Mouse (Mus musculus): ENCODE results near the gene Cckbr. TPM values are rescaled to one million over a fixed set of nuclear protein-coding genes. Genes with fewer than 3 reads are reported as not detected.
"Not testable (repeated sequence)": the region's sequence is repeated elsewhere in the genome, so short reads cannot be mapped to it uniquely, and the experiment has no call there.

Cckbr gene
- polyA plus RNA-seq, 1 experiment from 2014 or later = 5.5 TPM

GRCm38 (mm10) chr7:105445076-105445475, 19.5 kb downstream of the Cckbr start:
- ATAC-seq (ENCODE audit: low FRiP score, low read depth) = no peak

DNA sequence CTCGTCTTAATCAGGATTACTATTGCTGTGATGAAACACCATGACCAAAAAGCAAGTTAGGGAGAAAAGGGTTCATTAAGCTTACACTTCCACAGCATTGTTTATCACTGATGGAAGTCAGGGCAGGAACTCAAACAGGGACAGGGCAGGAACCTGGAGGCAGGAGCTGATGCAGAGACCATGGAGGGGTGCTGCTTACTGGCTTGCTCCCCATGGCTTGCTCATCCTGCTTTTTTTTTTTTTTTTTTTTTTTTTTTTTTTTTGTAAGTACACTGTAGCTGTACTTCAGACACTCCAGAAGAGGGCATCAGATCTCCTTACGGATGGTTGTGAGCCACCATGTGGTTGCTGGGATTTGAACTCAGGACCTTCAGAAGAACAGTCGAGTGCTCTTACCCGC, 27.8 kb downstream of the Cckbr start:
- H3K9ac ChIP-seq; H3K36me3 ChIP-seq; H3K9me3 ChIP-seq; H3K4me3 ChIP-seq; ATAC-seq (ENCODE audit: low FRiP score, low read depth); H3K27ac ChIP-seq (replicated peaks); H3K4me2 ChIP-seq; H3K4me1 ChIP-seq (replicated peaks); H3K27me3 ChIP-seq: not testable (repeated sequence)
- WGBS = 95% methylated on average over 4 of the region's 4 CpGs

More at GRCm38 (mm10) chr7:105445076-105445475, 19.5 kb downstream of the Cckbr start:
- Histone ChIP-seq H3K4me1 (replicated peaks) (no peaks in the 10 kb centered on the region), H3K9ac (no peak overlapping the region), H3K4me3 (no peak overlapping the region), H3K9me3 (no peaks in the 10 kb centered on the region), H3K36me3 (no peaks in the 10 kb centered on the region), H3K27me3 (no peaks in the 10 kb centered on the region), H3K27ac (replicated peaks) (no peak overlapping the region), H3K4me2 (no peak overlapping the region)
- WGBS = 75% methylated on average over 3 of the region's 3 CpGs

- Histone ChIP-seq H3K4me1 (replicated peaks) (no peaks in the 10 kb centered on the region), H3K4me3 (no peak overlapping the region), H3K27me3 (no peaks in the 10 kb centered on the region), H3K27ac (replicated peaks) (no peak overlapping the region), H3K9me3 (no peaks in the 10 kb centered on the region), H3K36me3 (no peaks in the 10 kb centered on the region), H3K9ac (no peak overlapping the region), H3K4me2 (no peak overlapping the region)
- no peak for ATAC-seq (ENCODE audit: low FRiP score, low read depth)
These were observed 33.0 kb downstream of the Cckbr start for GRCm38 (mm10) chr7:105458546-105458945.

GRCm38 (mm10) chr7:105465505-105465904, 40.0 kb downstream of the Cckbr start:
- not testable (repeated sequence) for ATAC-seq (ENCODE audit: low FRiP score, low read depth); H3K9me3 ChIP-seq; H3K4me1 ChIP-seq (replicated peaks); H3K36me3 ChIP-seq; H3K27me3 ChIP-seq; H3K9ac ChIP-seq; H3K4me3 ChIP-seq; H3K4me2 ChIP-seq; H3K27ac ChIP-seq (replicated peaks)
- WGBS = 90% methylated on average over 5 of the region's 5 CpGs

DNA sequence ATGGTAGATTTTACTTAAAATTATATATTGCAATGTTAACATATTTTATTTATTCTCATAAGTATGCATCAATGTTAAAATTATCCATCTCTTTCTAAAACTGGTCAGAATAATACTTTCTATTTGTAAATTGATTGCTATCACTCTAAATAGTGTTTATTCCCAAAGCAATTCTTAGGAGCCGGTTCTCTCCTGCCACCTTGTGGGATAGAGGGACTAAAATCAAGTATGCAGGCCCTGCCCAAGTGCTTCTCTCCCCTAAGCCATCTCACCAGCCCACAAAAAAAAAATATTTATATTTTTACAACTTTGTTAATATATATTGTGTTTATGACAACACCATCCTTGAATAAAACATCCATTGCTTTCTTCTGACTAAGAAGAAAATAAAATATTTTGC, 47.1 kb downstream of the Cckbr start:
- Histone ChIP-seq H3K4me1 (replicated peaks) (no peaks in the 10 kb centered on the region), H3K4me2 (no peak overlapping the region), H3K9ac (no peak overlapping the region), H3K27ac (replicated peaks) (no peak overlapping the region), H3K9me3 (no peaks in the 10 kb centered on the region), H3K4me3 (no peak overlapping the region), H3K36me3 (no peaks in the 10 kb centered on the region), H3K27me3 (no peaks in the 10 kb centered on the region)
- no peak for ATAC-seq (ENCODE audit: low FRiP score, low read depth)
- 48% methylated on average over 1 of the region's 1 CpGs for WGBS

GRCm38 (mm10) chr7:105474771-105475315, 49.3 kb downstream of the Cckbr start:
- Histone ChIP-seq H3K4me2 (no peak overlapping the region), H3K27me3 (no peaks in the 10 kb centered on the region), H3K9me3 (no peaks in the 10 kb centered on the region), H3K36me3 (no peaks in the 10 kb centered on the region), H3K4me1 (replicated peaks) (no peaks in the 10 kb centered on the region), H3K27ac (replicated peaks) (no peak overlapping the region), H3K9ac (no peak overlapping the region), H3K4me3 (no peak overlapping the region)
- 81% methylated on average over 4 of the region's 4 CpGs for WGBS
- ATAC-seq (ENCODE audit: low FRiP score, low read depth) = no peak

DNA sequence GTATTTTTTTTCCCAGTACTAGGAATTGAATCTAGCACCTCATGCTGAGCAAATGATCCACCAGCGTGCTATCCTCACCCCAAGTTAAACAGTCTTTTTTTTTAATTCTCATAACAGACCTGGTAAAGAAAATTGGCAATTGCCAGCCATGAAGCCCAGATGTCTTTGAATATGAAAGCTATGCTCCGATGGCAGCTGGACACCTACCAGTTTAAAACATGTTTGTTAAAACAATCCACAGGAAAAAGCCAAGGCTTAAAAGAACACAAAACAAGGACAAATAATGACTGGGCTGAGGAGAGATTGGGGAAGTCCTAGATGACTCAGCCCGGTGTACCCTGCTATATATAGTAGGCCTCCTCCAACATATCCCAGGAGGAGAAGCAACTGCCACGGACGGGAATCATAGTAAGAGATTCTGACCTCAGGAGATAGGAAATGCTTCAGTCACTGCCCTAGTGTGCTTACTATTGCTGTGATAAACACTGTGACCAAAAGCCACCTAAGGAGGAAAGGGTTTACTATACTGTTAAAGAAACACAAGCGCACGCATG, 49.9 kb downstream of the Cckbr start:
- Histone ChIP-seq H3K4me1 (replicated peaks) (no peaks in the 10 kb centered on the region), H3K9me3 (no peaks in the 10 kb centered on the region), H3K27ac (replicated peaks) (no peak overlapping the region), H3K27me3 (no peaks in the 10 kb centered on the region), H3K4me2 (no peak overlapping the region), H3K36me3 (no peaks in the 10 kb centered on the region), H3K9ac (no peak overlapping the region), H3K4me3 (no peak overlapping the region)
- no peak for ATAC-seq (ENCODE audit: low FRiP score, low read depth)
- 79% methylated on average over 7 of the region's 7 CpGs for WGBS

- Histone ChIP-seq H3K4me2 (no peak overlapping the region), H3K9me3 (no peaks in the 10 kb centered on the region), H3K4me1 (replicated peaks) (peaks cover 12% of the 10 kb centered on the region), H3K9ac (no peak overlapping the region), H3K27ac (replicated peaks) (no peak overlapping the region), H3K4me3 (no peak overlapping the region), H3K36me3 (no peaks in the 10 kb centered on the region), H3K27me3 (no peaks in the 10 kb centered on the region)
- no peak for ATAC-seq (ENCODE audit: low FRiP score, low read depth)
- 80% methylated on average over 10 of the region's 10 CpGs for WGBS
These were observed 51.3 kb downstream of the Cckbr start for GRCm38 (mm10) chr7:105476683-105477432.

DNA sequence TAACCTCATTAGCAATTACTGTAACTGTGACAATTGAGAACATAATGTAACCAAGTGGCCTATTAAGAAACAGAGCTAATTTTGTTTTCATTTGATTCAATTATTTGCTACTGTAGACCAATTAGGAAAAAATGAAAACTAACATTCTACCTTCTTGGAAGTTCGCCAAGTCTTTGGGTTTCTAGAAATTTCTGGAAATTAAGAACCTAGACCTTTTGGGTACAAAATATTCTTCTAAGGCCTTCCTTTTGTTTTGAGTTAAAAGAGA, 51.8 kb downstream of the Cckbr start:
- H3K4me3 ChIP-seq = no peak overlapping the region
- H3K27ac ChIP-seq (replicated peaks) = no peak overlapping the region
- H3K9ac ChIP-seq = no peak overlapping the region
- H3K4me1 ChIP-seq (replicated peaks) = peaks cover 17% of the 10 kb centered on the region
- no peaks in the 10 kb centered on the region for H3K9me3 ChIP-seq
- 93% methylated on average over 1 of the region's 1 CpGs for WGBS
- H3K4me2 ChIP-seq = no peak overlapping the region
- no peaks in the 10 kb centered on the region for H3K36me3 ChIP-seq
- no peak for ATAC-seq (ENCODE audit: low FRiP score, low read depth)
- no peaks in the 10 kb centered on the region for H3K27me3 ChIP-seq

DNA sequence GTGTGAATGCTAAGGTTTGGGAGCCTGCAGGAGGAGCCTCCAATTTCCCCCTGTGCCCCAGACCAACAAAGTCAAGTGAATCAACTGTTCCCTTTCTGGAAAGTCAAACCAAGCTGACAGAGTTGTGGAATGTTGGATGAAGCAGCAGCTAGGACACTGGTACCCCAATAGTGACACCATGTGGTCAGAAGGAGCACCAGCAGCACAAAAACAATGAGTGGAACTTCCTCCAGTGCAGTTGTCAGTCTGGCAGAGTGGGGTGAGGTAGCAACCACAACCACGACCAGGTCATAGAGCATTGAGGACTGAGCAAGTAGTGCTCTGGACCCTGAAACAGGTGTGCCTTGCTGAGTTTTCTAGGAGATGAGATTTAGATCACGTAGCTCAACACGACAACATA, 52.3 kb downstream of the Cckbr start:
- H3K4me1 ChIP-seq (replicated peaks) = peaks cover 21% of the 10 kb centered on the region
- H3K9ac ChIP-seq = no peak overlapping the region
- no peaks in the 10 kb centered on the region for H3K36me3 ChIP-seq
- no peaks in the 10 kb centered on the region for H3K27me3 ChIP-seq
- 0 out of 2 replicates have a peak, but pooled peaks have one; percentile 21 for ATAC-seq (ENCODE audit: low FRiP score, low read depth)
- H3K27ac ChIP-seq (replicated peaks) = no peak overlapping the region
- no peak overlapping the region for H3K4me2 ChIP-seq
- 62% methylated on average over 3 of the region's 3 CpGs for WGBS
- H3K4me3 ChIP-seq = no peak overlapping the region
- H3K9me3 ChIP-seq = no peaks in the 10 kb centered on the region

GRCm38 (mm10) chr7:105478344-105478743, 52.8 kb downstream of the Cckbr start:
- ATAC-seq (ENCODE audit: low FRiP score, low read depth) = no peak
- no peaks in the 10 kb centered on the region for H3K27me3 ChIP-seq
- WGBS = 86% methylated on average over 8 of the region's 8 CpGs
- no peaks in the 10 kb centered on the region for H3K36me3 ChIP-seq
- H3K4me2 ChIP-seq = no peak overlapping the region
- H3K9ac ChIP-seq = no peak overlapping the region
- no peak overlapping the region for H3K27ac ChIP-seq (replicated peaks)
- no peak overlapping the region for H3K4me3 ChIP-seq
- peaks cover 21% of the 10 kb centered on the region for H3K4me1 ChIP-seq (replicated peaks)
- no peaks in the 10 kb centered on the region for H3K9me3 ChIP-seq

DNA sequence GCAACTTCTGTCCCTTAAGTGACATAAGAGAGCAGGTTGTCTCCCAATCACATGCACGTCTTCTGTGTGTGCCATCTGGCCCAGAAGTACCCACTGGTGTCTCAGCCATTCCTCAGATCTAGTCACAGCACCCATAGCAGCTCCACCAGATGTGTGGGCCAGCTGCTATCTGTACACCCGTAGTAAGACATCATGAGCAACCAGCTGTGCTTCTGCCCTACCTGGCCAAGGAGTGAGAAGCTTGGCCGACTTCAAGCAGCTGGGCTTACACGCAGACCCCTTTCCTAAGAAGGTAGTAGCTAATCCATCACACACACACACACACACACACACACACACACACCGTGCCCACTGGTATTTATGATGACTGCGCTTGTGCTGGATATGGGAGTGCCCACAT, 53.7 kb downstream of the Cckbr start:
- Histone ChIP-seq H3K36me3 (no peaks in the 10 kb centered on the region), H3K27me3 (no peaks in the 10 kb centered on the region), H3K9ac (no peak overlapping the region), H3K4me1 (replicated peaks) (peaks cover 21% of the 10 kb centered on the region), H3K9me3 (no peaks in the 10 kb centered on the region), H3K4me2 (no peak overlapping the region), H3K4me3 (no peak overlapping the region), H3K27ac (replicated peaks) (no peak overlapping the region)
- 83% methylated on average over 6 of the region's 6 CpGs for WGBS
- no peak for ATAC-seq (ENCODE audit: low FRiP score, low read depth)

DNA sequence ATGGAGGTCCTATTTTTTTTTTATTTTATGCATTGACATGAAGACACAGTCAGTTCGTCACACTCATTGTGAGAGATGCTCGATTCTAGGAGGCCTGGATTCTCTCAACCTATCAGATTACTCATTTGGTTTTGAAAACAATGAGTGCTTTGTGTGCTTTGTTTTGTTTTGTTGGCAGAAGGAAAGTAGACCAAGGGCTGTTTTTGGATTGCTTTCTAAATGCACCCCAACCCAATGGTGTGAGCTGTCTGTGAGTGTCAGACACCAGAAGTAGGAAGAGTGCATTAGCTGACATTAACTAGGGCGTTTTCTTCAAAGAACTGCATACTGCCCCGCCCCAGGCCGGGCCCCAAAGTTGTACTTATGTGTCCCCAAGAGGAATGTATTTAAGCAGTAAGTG, 54.5 kb downstream of the Cckbr start:
- H3K4me3 ChIP-seq = no peak overlapping the region
- H3K36me3 ChIP-seq = no peaks in the 10 kb centered on the region
- 44% methylated on average over 5 of the region's 5 CpGs for WGBS
- peak overlapping the region; percentile 86; the same call in 1 of the 2 replicates for H3K27ac ChIP-seq (replicated peaks)
- H3K4me2 ChIP-seq = peak overlapping the region; percentile 89
- H3K4me1 ChIP-seq (replicated peaks) = peaks cover 21% of the 10 kb centered on the region
- no peaks in the 10 kb centered on the region for H3K27me3 ChIP-seq
- no peak for ATAC-seq (ENCODE audit: low FRiP score, low read depth)
- no peak overlapping the region for H3K9ac ChIP-seq
- H3K9me3 ChIP-seq = no peaks in the 10 kb centered on the region
